Mouse (Mus musculus) megakaryocyte, adult 5-6 weeks (primary cell): ENCODE results near the gene Large2. TPM values are rescaled to one million over a fixed set of nuclear protein-coding genes. Genes with fewer than 3 reads are reported as not detected.

Experiments
- ATAC-seq: 2 replicates; pipeline ENCODE4 v1.8.0; 2016; ENCODE audit warnings: mild to moderate bottlenecking, inconsistent platforms; ENCODE audit not compliant: poor library complexity, severe bottlenecking
- total RNA-seq, 2 experiments: library from RNA; stranded (forward) in 1 of 2; stranded (reverse) in 1 of 2; fragments of 153-499, 151-499 nt in 1 of 2; fragments of 221-1000, 200-1000 nt in 1 of 2; gene quantifications; 2 replicates each; pipeline versions ENCODE4 v1.2.3 to v1.2.4; 2015 to 2017

The Large2 gene
- total RNA-seq, 2 experiments from 2014 or later: not detected

DNA sequence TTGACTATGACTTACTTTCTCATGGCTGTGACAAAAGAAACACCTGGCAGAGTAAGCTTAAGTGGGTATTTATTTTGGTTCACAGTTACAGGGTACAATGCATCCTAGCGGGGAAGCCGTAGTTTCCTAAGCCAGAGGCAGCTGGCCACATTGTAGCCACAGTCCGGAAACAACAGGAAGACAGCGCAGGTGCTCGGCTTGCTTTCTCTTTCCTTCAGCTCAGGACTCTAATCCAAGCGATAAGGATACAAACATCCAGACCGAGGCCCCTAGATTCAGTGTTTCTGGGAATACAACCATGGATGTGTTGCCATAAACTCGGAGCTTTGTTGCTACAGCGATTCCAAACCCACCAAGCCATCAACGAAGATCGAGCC lies 1.2 kb downstream of the Large2 start:
- no peak for ATAC-seq

DNA sequence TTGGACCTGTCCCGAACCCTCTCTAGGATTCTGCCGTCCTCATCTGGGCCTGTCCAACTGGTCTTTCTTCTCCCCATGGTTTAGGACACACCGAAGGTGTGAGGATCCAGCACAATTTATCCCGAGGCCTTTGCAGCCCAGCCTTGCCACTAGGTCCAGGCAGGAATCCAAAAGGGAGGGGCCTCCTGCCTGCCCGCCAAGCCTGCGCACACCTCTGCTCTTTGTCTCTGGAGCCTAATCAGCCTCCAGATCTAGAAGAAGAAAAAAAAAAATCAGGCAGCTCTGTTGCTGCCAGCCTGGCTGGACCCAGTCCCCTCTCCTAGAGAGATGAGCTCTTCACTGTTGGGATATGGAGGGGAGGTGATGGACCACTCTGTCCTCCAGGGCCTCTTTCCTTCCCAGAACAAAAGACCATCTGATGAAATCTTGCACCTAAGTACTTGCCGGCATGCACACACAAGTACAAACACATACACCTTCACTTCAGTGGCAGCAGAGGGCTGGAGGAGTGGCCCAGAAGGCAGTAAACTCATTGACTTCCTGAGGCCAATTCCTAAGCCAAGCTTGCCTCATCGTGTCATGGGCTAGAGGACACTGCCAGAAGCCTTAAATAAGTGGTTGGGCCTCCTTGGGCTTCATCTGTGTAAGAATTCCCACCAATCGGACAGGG lies 1.8 kb downstream of the Large2 start:
- ATAC-seq: no peak

- ATAC-seq: no peak
Measured at GRCm38 (mm10) chr2:92371971-92372690, 2.5 kb downstream of the Large2 start.

DNA sequence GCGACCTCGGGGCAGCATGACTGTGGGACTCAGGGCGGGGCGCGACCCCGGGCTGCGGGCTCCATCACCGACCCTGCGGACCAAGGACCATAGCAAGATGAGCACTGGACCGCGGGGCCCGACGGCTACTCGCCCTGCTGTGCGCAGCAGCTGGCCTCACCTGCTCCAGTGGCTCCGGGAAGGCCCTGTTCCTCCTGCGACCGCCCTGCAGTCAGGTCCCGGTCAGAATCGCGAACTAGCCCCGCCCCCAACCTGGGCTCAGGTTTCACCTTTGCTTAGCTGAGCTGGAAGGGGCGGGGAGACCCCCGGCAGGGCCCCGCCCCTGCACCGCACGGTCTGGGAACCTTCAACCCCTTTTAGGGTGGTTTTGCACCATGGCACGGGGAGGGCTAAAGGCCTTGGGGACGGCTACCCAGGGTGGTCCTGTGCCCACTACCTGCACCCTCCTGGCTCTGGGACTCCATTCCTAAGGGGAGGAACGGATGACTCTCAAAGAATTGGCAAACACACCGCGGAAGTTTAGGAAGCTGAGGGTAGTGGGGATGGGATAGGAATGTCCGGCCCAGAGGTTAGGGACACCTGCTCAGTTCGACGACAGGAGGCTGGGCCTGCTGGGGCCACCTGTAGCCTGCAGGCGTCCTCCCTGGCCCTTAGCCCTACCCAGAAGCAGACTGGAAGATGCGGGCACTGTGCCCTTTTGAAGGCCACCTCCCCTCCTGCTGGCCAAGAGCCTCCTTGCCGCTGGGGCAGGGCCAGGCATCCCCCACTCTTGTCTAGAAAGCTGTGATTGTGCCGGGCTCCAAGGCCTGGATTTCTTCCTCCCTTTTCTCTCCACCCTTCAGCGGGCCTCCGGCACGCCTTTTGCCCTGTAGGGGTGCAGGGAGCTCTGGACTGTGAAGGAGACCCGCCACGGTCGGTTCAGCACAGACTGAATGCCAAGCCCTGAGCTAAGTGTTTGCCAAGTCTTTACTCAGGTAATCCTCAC lies 3.6 kb downstream of the Large2 start:
- ATAC-seq: no peak

DNA sequence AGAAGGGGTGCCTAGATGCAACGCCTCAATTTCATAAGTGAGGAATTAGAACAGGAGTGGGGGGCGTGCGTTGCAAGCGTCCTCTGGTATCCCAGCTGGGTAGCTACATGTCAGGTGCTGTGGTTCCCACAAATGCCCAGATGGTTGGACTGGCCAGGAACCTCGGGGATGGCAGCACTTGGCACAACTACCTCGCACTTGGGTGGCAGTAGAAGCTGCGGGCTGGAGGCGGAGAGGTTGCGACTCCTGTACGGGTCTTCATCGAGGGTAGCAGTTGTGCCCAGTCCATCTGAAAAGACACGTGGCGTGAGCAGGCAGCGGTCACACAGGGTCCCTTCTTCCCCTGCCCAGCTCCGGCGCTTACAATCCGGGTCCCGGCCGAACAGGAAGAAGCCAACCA lies 4.3 kb downstream of the Large2 start:
- no peak for ATAC-seq

GRCm38 (mm10) chr2:92367383-92368029 lies 7.2 kb downstream of the Large2 start:
- ATAC-seq: no peak

DNA sequence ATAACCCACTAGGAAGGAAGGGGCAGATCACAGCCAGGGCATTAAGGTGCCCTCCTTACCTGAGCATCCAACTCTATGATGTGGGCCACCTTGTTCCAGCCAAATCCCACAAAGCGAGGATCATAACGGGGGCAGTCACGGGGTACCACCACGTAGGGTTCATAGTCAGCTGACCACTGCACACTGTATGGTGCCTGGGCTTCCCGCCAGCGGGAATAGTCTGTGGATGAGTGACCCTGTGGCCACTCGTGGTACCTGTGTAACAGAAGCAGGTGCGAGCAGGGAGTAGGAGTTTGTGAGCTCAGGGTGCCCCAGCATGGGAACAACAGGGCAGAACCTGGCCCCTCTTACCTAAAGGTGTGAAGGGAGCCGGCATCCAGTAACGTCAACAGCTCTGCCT lies 9.1 kb downstream of the Large2 start:
- ATAC-seq: no peak

DNA sequence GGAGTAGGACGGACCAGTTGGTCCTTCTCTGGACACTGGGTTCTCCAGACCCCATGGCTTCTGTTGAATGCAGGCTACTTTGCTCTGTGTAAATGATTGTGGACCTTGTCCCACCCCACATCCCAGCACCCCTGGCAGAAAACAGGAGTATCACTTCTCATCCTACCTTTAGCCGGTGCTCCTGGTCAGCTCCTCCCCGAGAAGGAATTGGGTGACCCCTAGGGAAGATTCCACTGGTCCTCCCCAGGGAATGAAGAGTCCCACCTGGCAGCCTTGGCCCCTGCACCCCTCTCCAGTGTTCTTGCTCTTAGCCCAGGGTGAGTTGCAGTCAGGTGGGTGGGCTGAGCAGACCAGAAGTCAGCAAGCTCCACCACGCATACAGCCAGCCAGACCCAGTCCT lies 10.6 kb downstream of the Large2 start:
- ATAC-seq: no peak

DNA sequence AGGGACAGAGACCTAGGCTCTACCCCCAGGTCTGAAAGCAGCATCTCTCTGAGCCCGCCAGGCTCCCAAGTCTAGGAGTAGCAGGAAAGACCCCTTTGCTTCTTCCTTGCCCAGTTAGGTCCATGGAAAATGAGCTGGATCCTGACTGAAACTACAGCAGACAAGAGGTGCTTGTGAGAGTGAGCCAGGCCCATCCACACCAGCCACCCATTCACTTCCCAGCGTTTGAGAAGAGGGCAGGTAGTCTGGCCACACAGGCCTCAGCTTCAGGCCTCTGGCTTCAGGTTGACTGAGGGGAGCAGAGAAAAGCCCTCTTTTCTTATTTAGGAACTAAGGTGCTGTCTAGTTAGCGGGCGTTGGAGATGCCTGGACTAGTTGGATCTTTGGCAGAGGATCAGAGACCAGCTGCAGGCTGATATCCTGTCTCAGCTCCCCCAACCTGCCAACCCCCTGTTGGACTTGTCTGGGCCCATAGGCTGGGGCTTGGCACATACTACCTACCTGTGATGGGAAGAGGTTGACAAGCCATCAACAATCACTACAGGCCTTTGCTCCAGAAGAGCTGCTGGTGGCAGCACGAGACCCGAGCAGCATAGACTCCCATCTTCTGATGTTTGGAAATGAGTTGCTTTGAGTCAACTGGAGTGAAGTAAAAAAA lies 12.0 kb downstream of the Large2 start:
- ATAC-seq: no peak

DNA sequence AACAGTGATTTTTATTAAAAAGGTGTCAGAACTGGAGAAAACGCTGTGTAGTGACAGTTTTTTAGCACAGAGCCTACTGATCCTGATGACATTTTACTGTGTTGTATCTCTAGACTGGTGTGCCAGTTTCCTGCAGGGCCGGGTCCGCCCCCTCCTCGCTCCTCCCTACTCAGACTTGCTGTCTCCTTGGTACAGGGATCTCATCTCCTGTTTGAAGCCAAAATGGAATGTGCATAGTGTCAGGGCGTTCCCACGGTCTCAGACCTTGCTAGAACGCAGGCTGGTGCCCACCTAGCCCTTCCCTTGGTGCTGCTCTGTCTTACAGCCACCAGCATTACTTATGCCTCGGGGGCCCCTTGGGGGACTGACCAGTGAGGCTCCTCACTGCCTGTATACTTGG lies 12.9 kb downstream of the Large2 start:
- no peak for ATAC-seq

DNA sequence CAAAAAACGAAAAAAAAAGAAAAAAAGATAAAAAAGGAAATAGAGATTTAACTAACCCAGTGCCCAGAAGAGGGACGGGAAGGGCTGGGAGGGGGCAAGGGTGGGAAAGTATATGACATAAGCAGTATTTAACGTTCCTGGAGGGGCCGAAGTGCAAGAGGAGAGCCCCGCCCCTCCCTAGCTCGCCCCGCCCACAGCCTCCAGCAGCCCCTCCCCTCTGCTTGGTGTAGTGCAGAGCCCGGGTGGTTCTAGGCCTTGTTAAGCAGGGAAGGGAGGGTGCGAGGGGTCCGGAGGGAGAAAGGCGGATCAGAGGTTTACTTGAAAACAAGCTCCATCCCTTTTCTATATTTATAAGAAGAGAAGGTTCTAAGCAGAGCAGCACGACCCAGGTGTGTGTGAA lies 13.8 kb downstream of the Large2 start:
- ATAC-seq: no peak

- no peak for ATAC-seq
Measured at GRCm38 (mm10) chr2:92360186-92360823, 14.4 kb downstream of the Large2 start.

DNA sequence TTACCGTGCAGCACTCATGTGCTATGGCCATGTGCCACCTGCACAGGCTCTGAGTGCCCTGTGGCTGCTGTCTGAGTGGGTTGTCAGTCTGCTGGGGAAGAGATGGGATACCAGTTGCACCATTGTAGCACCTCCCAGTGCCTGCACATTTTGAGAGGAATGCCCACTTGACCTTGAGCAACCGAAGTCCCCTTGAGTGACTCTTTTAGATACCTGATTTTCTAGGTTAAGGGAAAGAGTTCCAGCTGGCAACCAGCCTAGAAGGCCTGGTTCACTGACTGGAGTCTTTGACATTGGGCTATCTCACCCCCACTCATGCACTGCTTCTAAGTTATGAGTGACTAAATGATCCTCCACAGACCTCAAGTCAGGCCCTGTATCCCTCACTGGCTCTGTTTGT lies 15.4 kb downstream of the Large2 start:
- ATAC-seq: no peak

DNA sequence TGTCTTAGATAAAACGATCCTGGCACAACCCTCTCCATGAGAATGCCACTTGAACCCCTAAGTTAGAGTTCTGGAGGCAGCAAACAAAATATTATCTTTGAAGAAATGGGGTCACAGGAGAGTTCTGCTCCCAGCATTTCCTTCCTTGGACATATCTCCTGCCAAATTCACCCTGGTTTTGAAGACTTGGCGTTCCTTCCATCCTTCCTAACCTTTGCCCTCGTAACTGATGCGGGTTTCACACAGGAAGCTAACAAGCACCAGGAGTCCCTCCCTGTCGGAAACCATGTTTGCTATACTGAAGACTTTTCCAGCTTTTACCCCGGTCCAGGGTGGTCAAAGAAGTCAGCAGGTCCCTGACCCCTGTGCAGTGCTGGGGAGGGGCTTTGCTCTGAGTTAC lies 20.4 kb downstream of the Large2 start:
- no peak for ATAC-seq

DNA sequence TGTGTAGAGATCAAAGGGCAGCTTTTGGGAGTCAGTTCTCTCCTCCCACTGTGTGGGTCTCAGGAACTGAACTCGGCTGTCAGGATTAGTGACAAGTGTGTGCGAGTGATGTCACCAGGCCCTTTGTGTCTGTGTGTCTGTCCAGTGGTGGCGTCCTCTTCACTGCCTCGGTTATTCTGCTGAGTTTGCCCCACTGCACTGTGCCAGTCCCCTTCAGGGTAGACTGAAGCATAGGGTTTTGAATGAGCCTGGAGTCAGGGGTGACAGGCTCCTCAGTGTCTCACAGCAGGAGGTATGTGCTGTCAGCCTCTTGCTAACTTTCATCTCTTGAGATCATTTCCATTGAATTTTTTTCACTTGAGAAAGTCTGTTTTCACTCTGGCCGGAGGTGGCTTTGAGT lies 21.3 kb downstream of the Large2 start:
- ATAC-seq: no peak

DNA sequence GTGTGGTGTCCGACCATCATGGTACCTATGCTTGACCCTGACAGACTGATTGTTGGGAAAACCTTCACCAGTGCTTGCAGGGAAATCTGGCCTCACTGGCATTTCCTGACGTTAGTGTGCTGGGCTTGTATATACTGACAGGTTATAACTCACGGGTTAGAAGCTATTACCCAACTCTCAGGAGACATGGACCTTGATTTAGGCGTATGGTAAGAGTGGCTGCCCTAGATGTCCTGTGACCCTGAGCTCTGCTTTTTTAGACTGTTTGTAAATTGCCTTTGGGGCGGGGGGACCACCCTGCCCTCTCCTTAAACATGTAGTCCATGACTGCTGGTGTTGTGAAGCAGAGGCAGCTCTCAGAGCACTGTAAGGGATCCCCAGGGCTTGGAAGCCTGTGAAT lies 24.0 kb downstream of the Large2 start:
- no peak for ATAC-seq

DNA sequence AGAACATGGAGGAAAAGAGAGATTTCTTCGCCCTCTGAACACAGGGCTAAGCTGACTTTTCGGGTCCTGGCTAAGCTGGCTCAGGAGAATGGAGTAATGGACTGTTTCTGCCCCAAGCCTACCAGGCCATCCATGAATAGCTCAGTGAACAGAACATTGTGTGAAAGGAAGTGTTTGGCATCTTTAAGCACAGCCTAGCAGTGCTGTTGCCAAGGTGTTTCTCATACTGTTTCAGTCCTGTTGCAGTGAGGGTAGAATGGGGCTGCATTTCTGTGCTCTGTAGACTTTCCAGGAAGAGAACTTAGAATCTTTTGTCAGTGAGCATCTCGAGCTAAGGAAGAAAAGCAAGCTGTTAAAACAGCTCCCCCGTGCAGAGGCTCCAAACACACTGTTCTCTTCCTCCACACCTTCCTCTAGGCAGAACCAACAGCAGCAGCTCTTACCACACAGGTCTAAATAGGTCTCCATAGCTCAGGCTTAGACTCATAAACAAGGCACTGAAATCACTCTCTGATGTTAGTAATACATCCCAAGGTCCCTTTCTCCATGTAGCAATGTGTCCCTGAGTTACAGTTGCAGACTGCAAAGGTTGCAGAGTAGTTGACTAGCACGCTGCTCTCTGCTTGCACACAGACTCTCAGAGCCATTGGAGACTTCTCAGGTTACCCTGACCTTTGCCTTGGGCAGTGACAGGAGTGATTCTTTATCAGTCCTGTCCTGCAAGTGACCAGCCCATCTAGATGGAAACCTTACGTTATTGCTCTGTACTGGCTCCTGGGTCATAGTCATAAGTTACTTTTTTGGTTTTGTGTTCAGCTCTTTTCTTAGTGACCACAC lies 24.9 kb downstream of the Large2 start:
- ATAC-seq: no peak

GRCm38 (mm10) chr2:92347191-92347590 lies 27.5 kb downstream of the Large2 start:
- no peak for ATAC-seq

DNA sequence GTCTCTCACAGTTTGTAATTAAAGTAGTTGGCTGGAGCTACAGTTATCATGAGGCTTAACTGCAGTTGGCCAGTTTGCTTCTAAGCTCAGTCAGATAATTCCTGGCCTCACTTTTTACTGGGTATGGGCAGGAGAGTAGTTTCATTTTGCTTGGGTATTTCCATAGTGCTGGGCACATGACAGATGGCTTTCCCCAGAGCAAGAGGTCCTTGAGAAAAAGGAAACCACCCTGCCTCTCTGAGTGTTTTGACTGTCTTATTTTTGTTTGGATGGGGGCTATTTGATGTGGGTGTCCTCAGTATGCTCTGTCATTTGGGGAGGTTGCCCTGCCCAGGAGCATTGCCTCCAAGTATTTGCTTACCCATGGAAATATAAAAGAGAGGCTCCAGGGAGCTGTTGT lies 32.3 kb downstream of the Large2 start:
- no peak for ATAC-seq
